Mouse (Mus musculus) adrenal gland, postnatal 4 days (tissue): Measurements from ENCODE around the gene Npcd. TPM values are rescaled to one million over a fixed set of nuclear protein-coding genes. Genes with fewer than 3 reads are reported as not detected.

ENCODE experiments used
- DNase-seq, 2 experiments: peaks; one replicate each; pipeline ENCODE4 v3.0.0; 2021 to 2022; ENCODE audit warnings: low spot score in 2 of 2, mixed read lengths in 2 of 2
- total RNA-seq, 2 experiments: library from RNA; stranded (reverse); gene quantifications; 2 replicates each; pipeline ENCODE4 v1.2.3; 2021

Npcd gene
- total RNA-seq, 2 experiments from 2014 or later: 3.7 to 4.2 TPM

DNA sequence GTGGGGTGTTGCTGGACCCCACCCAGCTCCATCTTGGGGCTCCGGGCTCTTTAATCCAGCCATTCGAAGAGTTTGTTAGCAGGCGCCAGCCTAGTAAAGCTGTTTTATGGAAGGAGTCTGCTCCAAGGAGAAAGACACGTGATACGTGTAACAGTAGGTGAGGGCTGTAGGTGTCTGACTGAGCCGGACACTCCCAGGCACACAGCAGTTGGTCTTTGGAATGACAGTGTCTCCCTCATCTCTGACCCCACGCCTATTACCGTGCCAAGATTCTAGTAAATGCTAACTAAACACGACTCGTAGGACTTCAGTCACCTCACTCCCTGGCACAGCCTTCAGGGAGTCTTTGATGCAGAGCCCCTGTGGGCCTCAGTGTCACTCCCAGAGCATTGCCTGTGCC, 88.7 kb downstream of the Npcd start:
- no peak for DNase-seq

- no peak for DNase-seq
Measured at GRCm38 (mm10) chr15:79744742-79745141, 89.3 kb downstream of the Npcd start.

GRCm38 (mm10) chr15:79744001-79744400, 90.0 kb downstream of the Npcd start:
- no peak for DNase-seq

- DNase-seq: no peak
Measured at GRCm38 (mm10) chr15:79742706-79743023, 91.4 kb downstream of the Npcd start.

DNA sequence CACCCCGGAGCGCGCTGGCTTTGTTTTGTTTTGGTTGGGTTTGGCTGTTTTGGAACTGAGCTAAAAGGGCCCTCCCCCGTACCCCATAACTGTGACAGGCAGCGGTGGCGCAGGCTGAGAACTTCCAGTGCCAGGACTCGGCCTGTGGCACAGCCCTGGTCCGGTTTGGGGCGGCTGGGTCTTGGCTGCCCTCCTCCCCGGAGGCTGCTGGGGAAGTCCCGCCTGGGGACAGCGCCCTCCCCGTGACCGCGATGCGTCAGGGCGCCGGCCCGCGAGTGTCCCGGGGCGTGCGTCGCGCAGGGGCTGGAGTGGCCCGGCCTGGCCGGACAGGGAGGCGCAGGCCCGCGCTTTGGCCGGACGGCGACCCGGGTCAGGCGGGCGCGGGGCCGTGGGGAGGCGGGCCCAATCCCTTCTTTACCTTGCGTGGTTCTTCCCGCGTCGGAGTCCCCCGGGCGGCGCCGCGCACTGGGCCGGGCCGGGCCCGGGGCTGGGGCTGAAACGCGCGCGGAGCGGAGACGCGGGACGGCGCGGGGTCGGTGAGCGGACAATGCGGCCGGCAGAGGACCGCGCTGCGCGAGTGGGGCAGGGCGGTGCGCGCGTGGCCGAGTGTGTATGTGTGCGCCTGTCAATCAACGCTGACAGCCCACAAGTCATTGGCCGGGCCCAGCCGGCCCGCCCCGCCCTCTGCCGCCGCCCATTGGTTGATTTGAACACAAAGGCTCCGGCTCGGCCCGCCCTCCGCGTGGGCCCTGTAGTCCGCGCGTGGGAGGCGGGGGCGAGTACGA, 91.9 kb downstream of the Npcd start, which contains the start of gene Sun2:
TSS of gene Sun2 (minus strand) at position 616 of the 785 bp plus-strand sequence.
- DNase-seq: peak; percentile 70 to 78

DNA sequence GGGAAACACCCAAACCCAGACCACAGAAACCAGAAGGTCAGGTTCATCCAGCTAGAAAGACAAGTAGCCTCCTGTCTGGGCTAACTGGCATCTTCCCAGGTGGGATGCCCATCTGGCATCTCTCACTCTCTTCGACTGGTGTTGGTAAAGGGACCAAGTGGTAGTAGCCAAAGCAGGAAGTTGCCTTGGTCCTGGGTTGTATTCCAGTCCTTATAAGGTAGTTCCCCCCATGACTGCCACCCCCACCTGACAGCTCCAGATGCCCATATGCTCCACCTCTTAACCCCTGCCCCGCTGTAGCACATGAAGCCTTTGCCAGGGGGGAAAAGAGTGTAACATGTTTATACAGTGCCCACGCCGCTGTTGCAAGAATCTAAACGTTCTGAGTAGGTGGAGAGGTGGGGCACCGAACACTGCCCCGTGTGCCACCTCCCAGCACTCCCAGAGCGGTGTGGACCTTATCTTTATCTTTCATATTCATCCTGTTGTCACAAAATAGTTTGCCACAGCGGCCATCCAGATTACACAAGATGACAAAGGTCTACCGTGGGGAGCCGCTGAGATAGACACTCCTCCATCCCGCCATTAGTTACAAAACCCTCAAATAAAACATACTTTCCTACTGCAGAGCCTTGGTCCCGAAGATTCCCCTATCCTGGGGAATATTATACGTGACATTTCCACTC, 92.7 kb downstream of the Npcd start:
- no peak for DNase-seq

DNA sequence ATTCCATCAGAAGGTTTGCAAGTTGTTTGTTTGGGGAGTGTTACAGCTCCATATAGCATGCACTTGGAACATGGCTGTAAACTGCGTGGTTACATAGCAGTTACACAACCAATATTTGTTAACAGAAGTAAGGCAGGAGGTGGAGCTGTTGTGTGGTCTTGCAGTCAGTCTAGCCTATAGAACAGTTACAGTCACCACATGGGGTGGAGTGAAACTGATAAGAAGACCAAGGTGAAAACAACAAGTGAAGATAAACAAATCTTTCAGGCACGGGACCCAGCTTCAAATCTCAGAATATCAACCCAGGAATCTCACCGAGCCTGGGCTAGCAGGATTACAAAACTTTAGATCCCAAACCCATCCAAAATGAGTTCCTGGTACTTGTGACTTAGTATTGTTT, 93.3 kb downstream of the Npcd start:
- DNase-seq: no peak

Other genes starting within 250 kb of the Npcd start
- gene Dmc1, start 229.1 kb downstream of the Npcd start, total RNA-seq: 1 to 10 TPM; 5.1 to 5.7 TPM
- gene Fam227a, start 175.3 kb downstream of the Npcd start, total RNA-seq: 1 to 10 TPM; 5.3 to 5.6 TPM
- gene Cby1, start 175.0 kb downstream of the Npcd start, total RNA-seq: 10 to 100 TPM; 27.4 to 32.6 TPM
- 100 to 1,000 TPM; 150 to 153 TPM for gene Tomm22, start 163.4 kb downstream of the Npcd start, total RNA-seq
- 10 to 100 TPM; 29.3 to 33.5 TPM for gene Josd1, start 146.3 kb downstream of the Npcd start, total RNA-seq
- gene Gtpbp1, start 143.4 kb downstream of the Npcd start, total RNA-seq: 10 to 100 TPM; 32.4 to 37.0 TPM
- 10 to 100 TPM; 53.3 to 56.7 TPM for gene Sun2, start 91.7 kb downstream of the Npcd start, total RNA-seq
- gene Dnal4, start 56.4 kb downstream of the Npcd start, total RNA-seq: 10 to 100 TPM; 25.3 to 25.6 TPM
- gene Nptxr, start 29.5 kb downstream of the Npcd start, total RNA-seq: 10 to 100 TPM; 17.2 to 17.3 TPM
- 100 to 1,000 TPM; 105 TPM for gene Cbx6, start 451 bp upstream of the Npcd start, total RNA-seq
- gene Apobec3, start 57.4 kb upstream of the Npcd start, total RNA-seq: 10 to 100 TPM; 28.4 to 33.4 TPM
- 10 to 100 TPM; 15.4 to 18.4 TPM for gene Cbx7, start 136.9 kb upstream of the Npcd start, total RNA-seq
- 10 to 100 TPM; 31.3 to 35.1 TPM for gene Pdgfb, start 180.7 kb upstream of the Npcd start, total RNA-seq